Mouse (Mus musculus): ENCODE measurements around the gene Eef1akmt3. TPM values are rescaled to one million over a fixed set of nuclear protein-coding genes. Genes with fewer than 3 reads are reported as not detected.
A peak's percentile ranks its signal among the peaks of the same experiment; 100 is the strongest.

The Eef1akmt3 gene
- total RNA-seq, 2 experiments from 2014 or later, result not detected

GRCm38 (mm10) chr10:127016488-127016887, 24.8 kb downstream of the Eef1akmt3 start:
- ATAC-seq (replicated peaks; ENCODE audit: low FRiP score, poor library complexity, severe bottlenecking), result no peak

GRCm38 (mm10) chr10:127003806-127004205, 37.5 kb downstream of the Eef1akmt3 start:
- no peak for ATAC-seq (replicated peaks; ENCODE audit: low FRiP score, poor library complexity, severe bottlenecking)

- ATAC-seq (replicated peaks; ENCODE audit: low FRiP score, poor library complexity, severe bottlenecking), result no peak
These were observed 38.0 kb downstream of the Eef1akmt3 start for GRCm38 (mm10) chr10:127003334-127003733.

- ATAC-seq (replicated peaks; ENCODE audit: low FRiP score, poor library complexity, severe bottlenecking), result no peak
These were observed 38.5 kb downstream of the Eef1akmt3 start for GRCm38 (mm10) chr10:127002765-127003164.

- no peak for ATAC-seq (replicated peaks; ENCODE audit: low FRiP score, poor library complexity, severe bottlenecking)
These were observed 39.3 kb downstream of the Eef1akmt3 start for GRCm38 (mm10) chr10:127002056-127002455.

- no peak for ATAC-seq (replicated peaks; ENCODE audit: low FRiP score, poor library complexity, severe bottlenecking)
These were observed 40.0 kb downstream of the Eef1akmt3 start for GRCm38 (mm10) chr10:127001297-127001696.

GRCm38 (mm10) chr10:127000529-127000928, 40.8 kb downstream of the Eef1akmt3 start, which contains the start of gene Avil:
Gene Avil, plus strand, starts transcription at chr10:127000709.
- ATAC-seq (replicated peaks; ENCODE audit: low FRiP score, poor library complexity, severe bottlenecking), result no peak

- ATAC-seq (replicated peaks; ENCODE audit: low FRiP score, poor library complexity, severe bottlenecking), result no peak
These were observed 43.8 kb downstream of the Eef1akmt3 start for GRCm38 (mm10) chr10:126997340-126998113.

GRCm38 (mm10) chr10:126993621-126994020, 47.7 kb downstream of the Eef1akmt3 start:
- no peak for ATAC-seq (replicated peaks; ENCODE audit: low FRiP score, poor library complexity, severe bottlenecking)

GRCm38 (mm10) chr10:126991676-126992075, 49.6 kb downstream of the Eef1akmt3 start:
- no peak for ATAC-seq (replicated peaks; ENCODE audit: low FRiP score, poor library complexity, severe bottlenecking)

- peak; percentile 67; the same call in 1 of the 2 replicates for ATAC-seq (replicated peaks; ENCODE audit: low FRiP score, poor library complexity, severe bottlenecking)
These were observed 50.8 kb downstream of the Eef1akmt3 start for GRCm38 (mm10) chr10:126990313-126991056.

GRCm38 (mm10) chr10:126988513-126989165, 52.7 kb downstream of the Eef1akmt3 start:
- ATAC-seq (replicated peaks; ENCODE audit: low FRiP score, poor library complexity, severe bottlenecking), result no peak

- ATAC-seq (replicated peaks; ENCODE audit: low FRiP score, poor library complexity, severe bottlenecking), result no peak
These were observed 53.9 kb downstream of the Eef1akmt3 start for GRCm38 (mm10) chr10:126987183-126988118.

- no peak for ATAC-seq (replicated peaks; ENCODE audit: low FRiP score, poor library complexity, severe bottlenecking)
These were observed 54.8 kb downstream of the Eef1akmt3 start for GRCm38 (mm10) chr10:126986541-126986961.

GRCm38 (mm10) chr10:126985579-126985978, 55.7 kb downstream of the Eef1akmt3 start:
- no peak for ATAC-seq (replicated peaks; ENCODE audit: low FRiP score, poor library complexity, severe bottlenecking)

- ATAC-seq (replicated peaks; ENCODE audit: low FRiP score, poor library complexity, severe bottlenecking), result no peak
These were observed 56.2 kb downstream of the Eef1akmt3 start for GRCm38 (mm10) chr10:126985127-126985526.

GRCm38 (mm10) chr10:126984189-126985004, 56.9 kb downstream of the Eef1akmt3 start:
- no peak for ATAC-seq (replicated peaks; ENCODE audit: low FRiP score, poor library complexity, severe bottlenecking)

GRCm38 (mm10) chr10:126983193-126983725, 58.1 kb downstream of the Eef1akmt3 start:
- ATAC-seq (replicated peaks; ENCODE audit: low FRiP score, poor library complexity, severe bottlenecking), result no peak

Measured in erythroblast, adult 5-6 weeks (primary cell).